Mouse (Mus musculus) liver, postnatal 0 days (tissue): Measurements from ENCODE around the gene Rdh8.

Experiments used
- CTCF ChIP-seq: sonication (generic); IDR thresholded peaks from 2 replicates; pipeline ENCODE4 v1.5.1; 2016; ENCODE audit warnings: antibody characterized with exemption, low read depth
- EP300 ChIP-seq: IDR thresholded peaks from 2 replicates; pipeline ENCODE4 v1.6.1; 2016; ENCODE audit warnings: antibody characterized with exemption, low read depth, mild to moderate bottlenecking

DNA sequence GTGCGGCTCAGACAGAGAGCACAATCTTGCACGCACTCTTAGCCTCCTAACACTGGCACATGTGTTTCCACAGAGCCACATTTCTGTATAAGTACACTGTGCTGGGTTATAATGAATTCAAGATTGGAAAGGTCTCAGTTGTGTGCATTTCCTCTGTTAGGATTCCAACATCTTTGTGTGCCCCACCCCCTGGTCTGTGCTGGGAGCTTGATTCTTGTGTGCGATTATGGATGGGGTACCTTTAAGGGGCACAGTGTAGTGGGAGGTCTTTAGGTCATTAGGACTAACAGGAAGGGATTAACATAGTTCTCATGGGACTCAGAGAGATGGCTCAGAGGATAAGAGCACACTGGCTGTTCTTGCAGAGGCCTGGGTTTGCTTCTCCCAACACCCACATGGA, 28.0 kb upstream of the Rdh8 start:
- no peak for TF ChIP-seq CTCF
- TF ChIP-seq EP300 = no peak
